Mouse (Mus musculus) heart, postnatal 10 days (tissue): ENCODE measurements around the gene Fgfr2. TPM values are rescaled to one million over a fixed set of nuclear protein-coding genes. Genes with fewer than 3 reads are reported as not detected.
A peak's percentile ranks its signal among the peaks of the same experiment; 100 is the strongest.

Source experiments
- DNase-seq, 2 experiments: peaks; one replicate each; pipeline ENCODE4 v3.0.0; 2021
- intact Hi-C: fragments of 180-260 bp; cut with DNase I; formaldehyde crosslinking; loops from one replicate; pipeline ENCODE4 v1.15.1; 2025
- total RNA-seq, 2 experiments: library from RNA; stranded (reverse); gene quantifications; 2 replicates each; pipeline ENCODE4 v1.2.3; 2021

The Fgfr2 gene
- total RNA-seq, 2 experiments from 2014 or later = 6.2 to 6.3 TPM

DNA sequence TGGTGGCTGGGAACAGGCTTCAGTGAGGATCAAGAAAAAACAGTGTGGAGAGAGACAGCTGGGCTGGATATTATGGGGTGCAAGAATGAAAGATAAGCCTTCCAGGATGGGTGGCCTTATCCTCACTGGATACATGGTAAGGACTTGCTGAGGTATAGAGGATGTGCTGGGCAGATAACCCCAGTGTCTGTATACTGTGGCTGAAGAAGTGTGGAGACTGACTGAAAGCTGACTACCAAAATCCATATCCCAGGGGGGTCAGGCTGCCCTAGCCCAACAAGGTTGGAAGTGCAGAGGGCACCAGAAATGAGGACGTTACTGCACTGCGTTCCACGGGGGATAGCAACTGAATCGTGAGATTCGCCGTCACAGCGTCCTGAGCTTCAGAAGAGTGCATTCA lies 2742.8 kb downstream of the Fgfr2 start:
- intact Hi-C loops = loop anchor here (2.0 to 5.0 kb wide), 2 partner anchors 108 to 726 kb away; no protein-coding TSS in a partner anchor
- no peak for DNase-seq

DNA sequence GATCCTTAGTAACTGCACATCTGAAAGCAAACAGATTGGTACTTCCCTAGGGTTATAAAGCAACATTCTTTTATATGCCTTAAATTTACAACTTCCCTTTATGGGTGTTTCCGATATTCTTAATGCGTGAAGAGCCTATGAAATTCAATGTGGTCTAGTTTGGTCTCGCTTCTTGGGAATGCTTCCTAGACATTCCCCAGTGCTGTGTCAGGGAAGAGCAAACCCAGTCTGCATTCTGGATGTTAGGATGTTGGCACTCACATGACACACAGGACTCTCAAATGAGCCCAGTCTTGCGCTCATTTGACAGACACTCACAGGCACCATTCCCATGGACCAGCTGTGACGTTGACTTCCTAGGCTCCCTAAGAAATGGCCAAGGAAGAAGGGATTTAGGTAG lies 2743.3 kb downstream of the Fgfr2 start:
- no peak for DNase-seq
- intact Hi-C loops = loop anchor here (2.0 to 5.0 kb wide), 2 partner anchors 108 to 725 kb away; no protein-coding TSS in a partner anchor

DNA sequence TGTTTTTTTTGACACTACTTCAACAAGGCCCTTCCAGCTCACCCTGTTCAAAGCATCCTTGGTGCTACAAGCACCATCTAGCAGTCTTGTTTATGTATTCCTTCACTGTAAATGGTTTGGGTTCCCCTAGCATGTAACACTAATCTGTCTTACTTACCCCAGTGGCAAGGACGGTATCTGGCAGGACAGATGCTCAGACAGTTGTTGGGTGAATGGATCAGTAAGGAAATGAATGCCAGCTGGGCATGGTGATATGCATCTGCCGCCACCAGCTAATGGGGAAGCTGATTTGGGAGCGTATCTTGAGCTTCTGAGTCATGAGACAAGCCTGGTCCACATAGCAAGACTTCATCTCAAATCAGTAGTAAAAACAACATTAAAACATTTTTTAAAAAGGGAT lies 2744.8 kb downstream of the Fgfr2 start:
- no peak for DNase-seq
- intact Hi-C loops = no loop called here

DNA sequence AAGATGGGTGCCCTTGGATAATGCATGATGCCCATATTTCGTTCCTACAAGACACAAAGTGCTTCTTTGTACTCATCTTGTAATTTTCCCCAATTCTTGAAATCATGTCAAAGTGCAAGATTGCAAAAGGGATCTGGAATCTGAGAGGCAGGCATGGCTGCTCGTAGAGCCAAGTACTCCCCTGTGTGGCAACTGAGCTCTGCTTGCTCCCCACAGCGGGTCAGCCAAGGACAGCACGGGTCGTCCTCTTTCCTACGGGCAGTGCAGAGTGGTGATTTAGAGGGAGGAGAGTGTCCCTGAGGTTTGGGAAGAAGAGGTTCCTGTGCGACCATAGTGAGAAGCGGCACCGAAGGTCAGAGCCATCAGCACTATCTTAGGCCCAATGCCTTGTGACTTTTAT lies 2748.8 kb downstream of the Fgfr2 start:
- DNase-seq = peak in 1 of 2 experiments; percentile 3
- intact Hi-C loops = no loop called here

DNA sequence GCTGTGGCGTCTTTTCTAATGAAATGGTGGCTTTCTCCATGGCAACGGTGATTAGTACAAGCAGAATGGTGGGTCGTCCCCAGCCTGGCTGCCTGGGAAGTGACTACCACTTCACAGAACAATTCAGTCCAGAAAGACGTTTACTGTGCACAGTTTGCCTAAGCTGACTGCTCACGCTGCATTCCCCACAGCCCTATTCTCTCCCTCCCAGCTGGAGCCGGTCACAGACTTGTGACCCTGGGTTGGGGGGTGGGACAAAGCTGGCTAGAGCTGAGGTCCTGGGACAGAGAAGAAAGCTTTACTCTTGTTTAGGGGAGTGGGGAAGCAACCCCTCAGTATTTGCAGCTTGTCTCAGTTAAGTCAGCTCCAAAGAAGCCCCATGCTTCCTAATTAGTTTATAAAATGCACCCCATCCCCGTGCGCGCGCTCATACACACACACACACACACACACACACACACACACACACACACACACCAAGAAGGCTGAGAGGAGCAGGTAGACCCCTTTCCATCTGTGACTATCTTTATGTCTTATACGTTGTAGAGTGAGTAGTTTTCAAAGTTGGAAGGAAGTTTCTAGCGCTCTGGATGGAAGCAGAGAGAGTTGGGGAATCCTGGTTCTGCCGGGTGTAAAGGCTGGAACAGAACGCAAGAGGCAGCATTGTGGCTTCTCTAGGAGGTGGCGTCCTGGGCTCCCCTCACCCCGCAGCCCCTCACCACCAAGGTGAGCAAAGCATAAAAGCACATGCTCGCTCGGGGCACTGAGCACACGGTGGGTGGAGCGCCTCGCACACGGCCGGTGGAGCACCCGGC lies 2754.1 kb downstream of the Fgfr2 start:
- intact Hi-C loops = no loop called here

DNA sequence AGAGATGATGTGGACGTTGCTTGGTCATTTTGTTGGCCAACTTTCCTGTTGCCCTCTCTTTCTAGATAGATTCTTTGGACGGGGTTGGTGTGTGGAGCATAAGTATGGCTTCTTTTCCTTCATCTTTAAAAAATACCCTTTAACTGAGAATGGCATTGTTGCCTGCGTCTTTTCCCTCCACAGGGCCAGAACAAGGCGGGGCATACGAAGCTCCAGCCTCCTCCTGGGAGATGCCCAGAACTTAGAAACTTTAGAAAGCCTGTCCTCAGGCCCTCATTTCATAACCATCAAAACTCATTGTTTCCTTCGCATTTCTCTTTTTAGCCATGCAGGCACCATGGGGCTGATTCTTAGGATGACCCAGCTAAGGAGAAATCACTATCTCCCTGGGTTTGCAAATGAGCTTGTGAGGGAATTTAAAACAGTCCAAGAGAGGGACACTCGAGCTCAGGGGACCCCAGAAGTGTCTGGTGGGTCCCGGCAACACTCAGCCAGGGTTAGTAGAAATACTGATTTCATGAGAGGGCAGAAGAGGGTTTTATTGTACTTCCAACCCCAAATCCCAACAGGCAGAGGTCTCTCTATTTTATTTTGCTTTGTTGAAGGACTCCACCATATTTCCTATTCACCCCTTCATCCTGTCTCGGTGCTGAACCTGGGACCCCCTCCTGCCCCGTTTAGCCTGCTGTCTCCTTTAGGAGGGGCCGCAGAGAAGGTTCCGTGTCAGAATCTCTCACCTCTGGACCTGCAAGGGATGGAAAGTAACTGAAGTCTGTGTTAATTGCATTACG lies 2754.9 kb downstream of the Fgfr2 start:
- intact Hi-C loops = no loop called here
- DNase-seq = no peak

More for the DNA sequence above, 2754.1 kb downstream of the Fgfr2 start:
- DNase-seq = no peak

DNA sequence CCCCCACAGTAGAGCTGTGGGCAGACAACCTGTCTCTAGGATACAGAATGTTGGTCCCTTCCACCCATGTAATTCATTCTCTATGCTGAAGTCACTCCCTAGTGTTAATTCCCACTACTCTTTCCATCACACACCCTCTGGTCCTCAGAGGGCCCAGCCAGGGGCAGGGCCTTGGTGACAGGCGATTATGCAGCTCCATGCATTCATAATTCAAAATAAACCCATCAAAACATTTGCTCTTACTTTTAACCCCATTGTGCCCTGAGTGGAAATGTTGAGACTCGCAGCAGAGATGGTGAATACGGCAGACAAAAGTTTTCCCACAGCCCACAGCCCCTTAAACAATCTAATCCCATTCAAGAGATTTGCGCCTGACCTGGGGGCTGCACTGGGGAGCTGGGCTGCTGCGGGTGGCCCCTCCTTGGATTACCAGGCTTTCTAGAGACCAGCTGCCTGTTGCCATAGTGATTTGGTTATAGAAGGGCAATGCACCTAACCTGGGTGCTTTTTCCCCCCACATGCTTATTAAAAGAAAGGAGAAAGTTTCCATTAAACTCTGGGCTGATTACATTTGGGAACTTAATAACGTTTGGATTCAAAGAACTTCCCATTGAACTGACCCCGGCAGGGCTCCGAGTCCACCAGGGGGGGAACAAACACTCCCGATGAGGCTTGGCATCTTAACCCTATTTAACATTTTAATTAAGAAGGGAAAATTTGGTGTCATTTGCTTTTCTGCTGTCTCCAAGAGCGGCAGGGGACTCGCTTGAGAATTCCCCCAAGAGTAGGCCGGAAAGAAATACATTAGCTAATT lies 2755.7 kb downstream of the Fgfr2 start:
- intact Hi-C loops = no loop called here
- DNase-seq = no peak

DNA sequence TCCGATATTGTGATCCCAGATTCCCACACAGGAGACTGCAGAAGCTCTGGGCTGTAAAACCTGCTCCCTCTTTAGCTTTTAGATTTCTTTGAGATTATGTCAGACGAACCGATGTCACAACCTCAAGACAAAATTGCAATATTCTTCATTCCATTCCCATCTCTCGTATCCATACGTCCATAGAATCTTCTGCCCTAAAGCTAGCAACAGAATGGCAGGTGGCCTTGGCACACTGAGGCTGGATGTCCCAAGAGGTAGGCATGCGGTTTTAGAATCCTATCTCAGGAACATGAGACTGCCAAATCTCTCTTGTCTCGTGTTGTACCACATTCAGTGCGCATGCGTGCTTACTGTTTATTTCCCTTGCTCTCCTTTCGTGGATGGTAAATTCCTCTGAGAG lies 2757.4 kb downstream of the Fgfr2 start:
- intact Hi-C loops = no loop called here
- no peak for DNase-seq

DNA sequence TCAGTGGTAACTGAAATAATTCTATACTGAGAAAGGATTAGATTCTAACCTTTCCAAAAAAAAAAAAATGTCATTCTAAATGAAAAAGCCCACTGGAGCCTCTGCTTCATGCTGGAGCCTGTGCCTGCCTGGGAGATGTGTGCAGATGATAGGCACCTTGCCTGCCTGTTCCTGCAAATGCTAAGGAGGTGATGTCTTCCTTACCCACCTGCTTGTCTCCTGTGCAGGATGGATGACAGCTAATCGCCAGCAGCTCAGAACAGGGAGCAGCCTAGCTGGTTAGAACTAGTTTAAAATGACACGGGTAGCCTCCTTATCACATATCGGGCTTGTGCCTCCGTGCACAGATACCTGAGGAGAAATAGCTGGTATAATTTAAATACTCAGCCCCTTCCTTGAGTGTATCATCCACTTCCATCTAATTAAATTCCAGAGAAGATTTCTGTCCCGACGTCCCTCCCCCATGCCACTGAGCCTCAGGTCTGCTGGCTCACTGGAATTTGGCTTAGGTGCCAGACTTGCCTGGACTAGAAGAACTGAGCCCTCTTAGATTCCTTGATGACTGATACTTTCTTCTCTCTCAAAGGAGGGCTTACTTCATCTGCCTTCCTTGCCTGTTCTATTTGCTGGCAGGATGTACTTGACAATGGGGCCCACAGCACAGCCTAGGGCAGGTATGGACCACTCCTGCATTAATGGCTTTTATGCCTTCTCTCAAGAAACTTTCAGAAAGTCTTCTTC lies 2782.6 kb downstream of the Fgfr2 start:
- DNase-seq = no peak
- intact Hi-C loops = loop anchor here (2.0 kb wide), 1 partner anchor 14 kb away; no protein-coding TSS in a partner anchor

DNA sequence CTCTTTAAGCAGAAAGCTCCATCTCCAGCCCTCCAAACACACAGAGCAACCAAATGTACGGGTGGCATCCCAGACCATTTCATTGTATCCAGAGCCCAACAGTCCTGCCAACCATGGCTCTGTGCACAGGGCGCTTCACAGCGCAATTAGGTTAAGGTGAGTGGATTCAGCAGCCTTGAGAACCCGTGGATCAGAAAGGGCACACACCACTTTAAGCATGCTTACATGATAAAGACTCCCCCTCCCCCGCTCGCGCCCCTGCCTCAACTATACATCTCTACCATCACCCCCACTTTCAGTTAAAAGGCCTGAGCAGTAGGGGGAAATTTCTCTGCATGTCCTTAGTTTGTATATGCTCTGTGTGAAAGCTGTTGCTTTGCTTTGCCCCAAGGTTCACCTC lies 2785.5 kb downstream of the Fgfr2 start:
- no peak for DNase-seq
- intact Hi-C loops = no loop called here

DNA sequence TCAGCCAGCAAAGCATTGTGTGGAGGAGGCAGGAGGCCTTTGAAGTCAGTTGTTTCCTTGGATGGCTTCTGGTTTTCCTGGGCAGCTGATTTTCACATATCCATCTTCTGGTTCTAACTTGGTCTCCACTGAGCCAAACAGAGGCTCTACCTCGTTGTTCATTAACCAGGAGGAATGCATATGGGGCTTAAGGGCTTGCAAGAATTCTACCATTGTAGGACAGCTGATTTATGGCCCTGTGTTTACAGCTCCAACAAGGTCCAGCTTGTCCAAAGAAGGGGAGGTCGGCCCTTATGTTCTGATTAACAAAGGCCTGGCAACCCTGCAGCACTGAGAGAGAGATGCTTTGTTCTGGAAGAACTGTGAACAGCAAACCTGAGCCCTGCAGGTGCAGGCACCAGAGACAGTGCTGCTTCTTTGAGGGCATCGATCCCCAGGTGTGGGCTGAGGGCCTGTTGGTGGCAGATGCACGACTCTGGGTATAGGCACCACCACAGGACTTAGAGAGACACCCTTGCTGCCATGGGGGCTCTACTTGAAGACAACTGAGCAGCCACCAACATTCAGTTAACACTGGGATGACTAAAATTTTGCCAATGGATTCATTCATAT lies 2787.6 kb downstream of the Fgfr2 start:
- intact Hi-C loops = no loop called here
- DNase-seq = no peak

DNA sequence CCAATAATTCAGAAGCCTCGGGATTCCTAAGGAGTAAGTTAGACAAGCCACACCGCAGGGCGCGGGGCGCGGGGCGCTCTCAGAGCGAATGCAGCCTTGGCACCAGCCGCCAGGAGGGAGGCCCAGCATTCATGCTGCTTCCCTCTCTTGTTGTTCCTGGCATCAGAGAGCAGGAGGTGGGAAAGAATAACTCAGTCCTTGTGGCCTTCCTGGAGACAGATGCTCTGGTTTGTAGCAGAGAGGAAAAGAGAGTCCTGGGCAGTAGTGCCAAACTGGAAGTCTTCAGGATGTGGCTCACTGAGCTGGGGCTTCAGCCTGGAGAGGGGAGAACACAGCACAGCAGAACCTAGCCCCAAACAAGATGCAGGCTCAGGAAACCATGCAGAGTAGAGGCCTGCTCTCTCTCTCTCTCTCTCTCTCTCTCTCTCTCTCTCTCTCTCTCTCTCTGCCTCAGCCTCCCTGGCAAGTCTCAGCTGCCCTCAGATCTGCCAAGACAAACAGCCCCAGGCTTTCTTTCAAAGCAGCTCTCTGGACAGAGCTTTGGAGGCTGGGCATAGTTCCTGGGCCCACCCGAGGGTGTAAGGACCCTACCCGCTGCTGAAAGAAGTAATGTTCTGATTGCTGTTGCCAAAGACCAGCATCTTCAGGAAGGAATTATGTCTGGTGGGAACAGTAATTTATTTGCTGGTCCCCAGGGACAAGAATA lies 2790.5 kb downstream of the Fgfr2 start:
- DNase-seq = peak in 1 of 2 experiments; percentile 31

DNA sequence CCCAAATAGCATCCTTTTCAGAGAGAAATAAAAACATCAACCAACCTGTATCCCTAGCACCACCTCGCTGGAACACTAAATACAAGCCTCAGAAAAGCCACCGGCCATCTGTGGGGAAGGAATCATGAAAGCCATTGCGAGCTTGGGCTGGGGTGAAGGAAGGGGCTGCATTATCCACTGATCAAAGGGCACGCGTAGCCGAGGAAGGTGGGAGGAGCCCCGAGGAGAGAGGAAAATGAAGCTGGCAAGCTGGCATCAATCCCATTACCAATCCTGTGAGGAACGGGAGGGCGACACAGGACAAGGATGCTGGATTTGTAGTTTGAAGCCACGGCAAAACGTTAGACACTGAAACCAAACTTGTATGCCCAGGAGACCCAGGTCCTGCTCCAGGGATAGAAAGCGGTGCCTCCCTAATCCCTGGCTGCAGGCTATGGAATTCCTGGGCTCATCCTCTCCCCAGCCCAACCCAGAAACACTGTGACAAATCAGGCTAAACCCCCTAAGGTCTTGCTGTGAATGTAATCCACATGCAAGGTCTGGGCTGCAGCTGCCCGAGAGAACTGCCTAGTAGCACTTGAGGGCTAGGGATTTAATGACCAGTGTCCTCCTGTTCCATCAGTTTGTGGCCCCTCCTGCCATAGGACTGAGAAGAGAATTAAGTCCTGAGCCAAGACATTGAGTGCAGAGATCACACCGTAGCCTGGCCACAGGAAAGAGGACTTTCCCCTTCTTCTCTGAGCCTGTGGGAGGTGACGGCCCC lies 2795.4 kb downstream of the Fgfr2 start:
- intact Hi-C loops = no loop called here
- DNase-seq = no peak

More for the DNA sequence above, 2790.5 kb downstream of the Fgfr2 start:
- intact Hi-C loops = no loop called here

DNA sequence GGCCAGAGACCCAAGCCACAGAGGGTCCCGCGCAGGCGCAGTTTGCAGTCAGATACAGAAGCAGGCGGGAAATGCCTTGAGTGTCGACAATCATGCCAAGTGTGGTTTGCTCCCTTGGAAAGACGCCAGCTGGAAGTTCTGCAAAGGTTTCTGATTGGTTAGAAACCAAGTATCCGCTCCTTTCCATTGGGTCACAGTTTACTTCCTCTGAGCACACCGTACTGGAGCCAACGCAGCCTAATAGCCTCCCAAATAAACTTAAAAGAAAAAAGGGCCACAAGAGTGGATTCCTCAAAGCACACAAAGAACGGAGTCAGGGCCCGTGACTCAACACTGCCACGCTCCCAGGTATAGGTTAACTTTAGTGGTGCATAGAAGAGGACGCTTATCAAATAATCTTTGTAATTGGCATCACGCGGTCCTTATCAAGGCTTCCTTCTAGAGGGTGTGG lies 2797.1 kb downstream of the Fgfr2 start:
- intact Hi-C loops = no loop called here
- DNase-seq = peak; percentile 67 to 75

DNA sequence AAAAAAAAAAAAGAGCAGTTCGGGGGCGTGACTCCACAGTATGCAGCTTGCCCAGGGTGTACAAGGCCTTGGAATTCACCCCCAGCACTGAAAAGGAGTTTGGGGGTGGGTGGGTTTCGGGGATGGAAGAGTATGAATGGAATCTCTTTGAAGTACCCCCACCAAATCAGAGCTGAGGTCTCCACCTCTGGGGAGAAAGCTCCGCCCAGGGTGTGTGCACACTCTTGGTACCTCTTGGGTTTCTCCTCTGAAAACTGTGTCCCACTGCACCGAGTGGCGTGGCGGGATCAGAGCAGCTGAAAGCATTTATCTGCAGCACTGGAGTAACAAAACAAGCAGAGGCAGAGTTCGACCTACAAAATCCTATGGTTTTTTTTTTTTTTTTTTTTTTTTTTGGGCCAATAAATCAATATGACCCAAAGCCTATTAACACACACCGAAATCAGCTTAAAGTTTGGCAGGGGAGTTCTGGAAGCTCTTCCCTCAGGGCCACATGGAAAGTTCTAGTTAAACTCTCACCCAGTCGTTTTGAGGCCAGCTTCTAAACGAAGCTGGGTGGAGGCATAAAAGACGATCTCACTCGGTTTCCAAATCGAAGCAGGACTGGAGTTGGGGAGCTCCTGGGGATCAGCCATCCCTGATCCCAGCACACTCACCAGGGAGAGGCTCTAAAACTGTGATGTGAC lies 2798.3 kb downstream of the Fgfr2 start:
- intact Hi-C loops = no loop called here
- no peak for DNase-seq

DNA sequence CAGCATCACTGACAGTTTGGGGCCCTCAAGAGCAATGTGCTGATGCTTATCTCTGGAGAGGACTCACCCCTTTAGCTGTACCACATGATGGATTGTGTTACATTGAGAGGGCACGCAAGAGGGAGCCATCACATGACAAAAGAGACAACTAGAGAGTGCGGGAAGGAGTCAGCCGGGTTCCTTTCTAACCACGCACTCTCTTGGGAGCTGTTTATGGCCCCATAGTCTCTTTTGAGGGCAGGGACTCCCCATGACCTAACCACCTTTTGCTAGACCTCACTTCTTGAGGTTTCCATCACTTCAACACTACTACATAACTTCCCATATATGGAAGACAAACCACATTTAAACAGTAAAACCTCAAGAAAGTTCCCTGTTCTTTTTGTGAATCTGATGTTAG lies 2799.4 kb downstream of the Fgfr2 start:
- DNase-seq = no peak
- intact Hi-C loops = no loop called here

DNA sequence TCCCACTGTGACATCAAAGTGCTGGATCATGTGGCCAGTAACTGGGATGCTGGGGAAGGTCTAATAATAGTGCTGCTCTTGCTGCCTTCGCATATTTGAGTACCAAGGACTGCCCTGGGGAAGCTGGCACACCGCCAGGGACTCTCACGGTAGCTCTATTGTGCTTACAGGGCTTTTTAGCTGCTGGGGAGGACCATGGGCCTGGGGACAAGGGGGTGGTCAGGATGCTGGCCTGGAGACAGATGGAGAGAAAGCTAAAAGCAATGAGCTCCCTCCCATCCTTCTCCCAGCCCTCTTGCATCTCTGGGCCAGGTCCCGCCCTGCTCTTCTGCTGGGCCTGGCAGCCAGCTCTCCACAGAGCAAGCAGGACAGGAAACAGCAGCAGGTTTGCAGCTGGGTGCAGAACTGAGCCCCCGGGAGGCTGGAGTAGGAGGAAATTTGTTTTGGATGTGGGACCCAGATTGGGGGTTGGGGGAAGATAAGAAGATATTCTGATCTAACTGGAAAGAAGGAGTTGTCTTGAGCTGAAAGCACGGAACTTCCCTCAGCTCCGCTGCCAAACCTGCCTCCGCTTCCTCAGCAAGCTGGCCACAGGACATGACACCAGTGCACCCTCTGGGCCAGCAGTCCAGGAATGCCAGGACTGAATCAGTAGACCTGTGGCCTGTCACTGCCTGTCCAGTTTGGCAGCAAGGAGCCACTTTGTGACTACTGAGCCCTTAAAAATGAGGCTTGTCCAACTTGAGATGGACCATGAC lies 2803.2 kb downstream of the Fgfr2 start:
- intact Hi-C loops = no loop called here
- DNase-seq = peak; percentile 81 to 85
